Mouse (Mus musculus): Measurements from ENCODE around the gene Stx1b. TPM values are rescaled to one million over a fixed set of nuclear protein-coding genes. Genes with fewer than 3 reads are reported as not detected.
A peak's percentile ranks its signal among the peaks of the same experiment; 100 is the strongest.

Stx1b gene
- polyA plus RNA-seq (2012; rRNA removed) (0.95 and 1.1 TPM in 2 replicates), polyA plus RNA-seq (2014; fragmentation: Nextera tagmentation; extraction: Ambion mirVana) (0.05 and 0.21 TPM in 2 replicates)

DNA sequence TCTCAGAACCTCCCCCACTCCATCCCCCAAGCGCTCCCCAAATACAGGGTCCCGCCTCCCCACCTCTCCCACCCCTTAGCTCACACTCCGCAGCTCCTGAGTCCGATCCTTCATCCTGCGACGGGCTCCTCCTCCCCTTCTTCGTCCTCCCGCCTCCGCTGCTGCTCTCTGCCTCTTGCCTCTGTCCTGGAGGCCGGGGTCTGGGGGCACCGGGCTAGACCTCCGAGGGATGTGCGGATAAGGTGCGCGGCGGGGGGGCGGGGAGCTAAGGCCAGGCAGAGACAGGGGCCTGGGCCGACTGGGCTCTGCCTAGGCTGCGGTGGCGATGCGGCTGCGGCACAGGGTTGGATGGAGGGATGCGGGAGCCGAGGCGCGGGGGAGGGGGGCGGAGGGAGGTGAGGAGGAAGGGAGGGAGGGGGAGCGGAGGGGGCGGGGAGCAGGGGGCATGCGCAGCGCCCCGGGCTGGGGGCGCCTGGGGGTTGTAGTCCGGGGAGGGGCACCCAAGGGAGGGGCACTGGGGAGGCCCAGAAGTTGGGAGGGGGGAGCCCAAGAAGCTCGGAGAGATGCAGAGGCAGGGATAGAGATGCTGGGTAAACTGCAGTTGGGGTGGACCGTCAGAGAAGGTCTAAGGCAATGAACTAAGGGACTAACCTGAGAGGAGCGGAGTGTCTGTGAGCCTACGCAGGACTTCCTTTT, at the start of gene Stx1b, which contains the start of gene Stx4a:
TSS of gene Stx1b (minus strand) at position 374 of the 696 bp plus-strand sequence.
TSS of gene Stx4a (plus strand) at position 119 of the 696 bp plus-strand sequence.
- Histone ChIP-seq H3K9ac (replicated peaks) (no peak within 1 kb of the TSS), H3K4me2 (ENCODE audit: low read depth) (peak within 1 kb of the TSS; percentile 45), H3K4me1 (replicated peaks; ENCODE audit: control insufficient read depth in 2 of 2, insufficient read depth in 2 of 2, low read length in 1 of 2) (no peaks in the 10 kb centered on the region), H3K27me3 (ENCODE audit: control insufficient read depth, insufficient read depth, low read length) (no peaks in the 10 kb centered on the region; the same call in 1 of the 2 replicates), H3K4me3 (ENCODE audit: insufficient read depth in 1 of 2, low read depth in 2 of 2, low read length in 2 of 2) (peak within 1 kb of the TSS; percentile 14 to 19), H3K9me3 (ENCODE audit: control insufficient read depth, low read length) (no peaks in the 10 kb centered on the region), H3K36me3 (replicated peaks; ENCODE audit: control insufficient read depth, insufficient read depth, low read depth) (no peaks in the 10 kb centered on the region), H3K27ac (no peak within 1 kb of the TSS)
- no peak for TF ChIP-seq EP300 (IDR thresholded peaks at IDR 0.05; ENCODE audit: low read depth)
- TF ChIP-seq CTCF (IDR thresholded peaks at IDR 0.05; ENCODE audit: low read depth), result no peak
- ATAC-seq (ENCODE audit: insufficient read depth) (no peak), DNase-seq (ENCODE audit: low read depth in 3 of 3, low spot score in 3 of 3) (no peak)
- 13% methylated on average over 37 of the region's 38 CpGs for WGBS (ENCODE audit: insufficient replicate concordance)

DNA sequence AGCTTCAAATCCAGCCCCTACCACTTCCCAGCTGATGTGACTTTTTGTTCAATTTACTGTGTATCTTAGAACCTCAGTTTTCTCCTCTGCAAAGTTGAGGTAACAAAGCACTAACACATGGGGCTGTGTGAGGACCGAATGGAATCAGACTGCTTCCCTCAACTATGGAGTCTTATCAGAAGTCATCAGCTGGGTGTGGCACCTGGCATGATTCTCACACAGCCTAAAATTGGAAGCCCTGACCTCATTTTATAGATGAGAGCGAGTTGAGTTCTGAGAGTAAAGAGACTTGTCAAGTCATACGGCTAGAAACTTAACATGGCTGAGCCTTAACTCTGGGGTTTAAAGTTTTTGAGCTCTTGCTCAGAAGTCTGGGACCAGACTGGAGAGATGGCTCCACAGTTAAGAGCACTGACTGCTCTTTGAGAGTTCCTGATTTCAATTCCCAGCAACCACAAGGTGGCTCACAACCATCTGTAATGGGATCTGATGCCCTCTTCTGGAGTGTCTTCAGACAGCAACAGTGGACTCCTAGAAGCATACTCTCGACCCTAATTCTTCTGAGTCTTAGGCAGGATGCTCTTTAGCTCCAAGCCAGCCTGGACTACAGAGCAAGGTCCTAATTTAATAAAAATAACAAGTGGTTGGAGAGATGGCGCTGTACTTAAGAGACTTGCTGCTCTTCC, 45.9 kb upstream of the Stx1b start:
- TF ChIP-seq CTCF (IDR thresholded peaks at IDR 0.05; ENCODE audit: low read depth) (peak; percentile 53), EP300 (IDR thresholded peaks at IDR 0.05; ENCODE audit: low read depth) (no peak)
- H3K36me3 ChIP-seq (replicated peaks; ENCODE audit: control insufficient read depth, insufficient read depth, low read depth), result peaks cover 10% of the 10 kb centered on the region
- no peak for DNase-seq (ENCODE audit: low read depth in 3 of 3, low spot score in 3 of 3)
- peaks cover 13 to 15% of the 10 kb centered on the region in 2 experiments for H3K4me1 ChIP-seq (replicated peaks; ENCODE audit: control insufficient read depth in 2 of 2, insufficient read depth in 2 of 2, low read length in 1 of 2)
- H3K4me2 ChIP-seq (ENCODE audit: low read depth), result no peak overlapping the region
- no peak for ATAC-seq (ENCODE audit: insufficient read depth)
- no peak overlapping the region for H3K9ac ChIP-seq (replicated peaks)
- H3K27me3 ChIP-seq (ENCODE audit: control insufficient read depth, insufficient read depth, low read length), result peaks cover 1% of the 10 kb centered on the region; the same call in 1 of the 2 replicates
- WGBS (ENCODE audit: insufficient replicate concordance), result 53% methylated on average over 5 of the region's 5 CpGs
- no peak overlapping the region for H3K4me3 ChIP-seq (ENCODE audit: insufficient read depth in 1 of 2, low read depth in 2 of 2, low read length in 2 of 2)
- no peak overlapping the region for H3K27ac ChIP-seq
- no peaks in the 10 kb centered on the region for H3K9me3 ChIP-seq (ENCODE audit: control insufficient read depth, low read length)

DNA sequence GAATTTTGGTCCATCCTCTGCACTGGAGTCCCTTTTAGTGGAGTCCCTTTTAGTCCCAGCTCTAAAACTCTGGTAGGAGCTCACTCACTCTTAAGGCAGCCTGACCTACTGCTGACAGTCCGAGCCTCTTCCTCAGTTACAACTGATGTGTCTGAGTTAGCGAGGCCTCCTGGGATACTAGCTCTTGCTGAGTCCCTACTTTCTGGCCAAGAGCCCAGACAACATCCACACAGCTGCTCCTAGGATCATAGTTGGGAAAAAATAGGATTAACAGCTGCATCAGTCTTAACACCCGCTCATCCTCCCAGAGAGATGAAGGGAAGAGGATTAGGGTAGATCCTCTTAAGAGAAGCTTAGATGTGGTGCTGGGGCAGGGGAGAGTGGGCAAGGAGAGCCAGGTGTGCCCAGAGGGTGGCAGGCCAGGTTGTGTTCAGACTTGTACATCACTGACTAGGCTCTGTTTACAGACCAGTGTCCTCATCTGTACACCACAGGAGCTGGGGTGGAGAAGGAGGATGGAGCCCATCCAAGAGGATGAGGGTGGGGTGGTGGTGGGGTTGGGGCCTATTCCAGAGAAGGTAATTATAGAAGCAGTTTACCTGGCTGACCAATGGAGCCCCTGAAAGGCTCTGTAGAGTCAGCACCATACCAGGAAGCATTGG, 44.9 kb upstream of the Stx1b start:
- Histone ChIP-seq H3K4me1 (replicated peaks; ENCODE audit: control insufficient read depth in 2 of 2, insufficient read depth in 2 of 2, low read length in 1 of 2) (peaks cover 8 to 10% of the 10 kb centered on the region in 2 experiments), H3K27me3 (ENCODE audit: control insufficient read depth, insufficient read depth, low read length) (no peaks in the 10 kb centered on the region), H3K36me3 (replicated peaks; ENCODE audit: control insufficient read depth, insufficient read depth, low read depth) (peaks cover 10% of the 10 kb centered on the region), H3K9me3 (ENCODE audit: control insufficient read depth, low read length) (no peaks in the 10 kb centered on the region), H3K4me3 (ENCODE audit: insufficient read depth in 1 of 2, low read depth in 2 of 2, low read length in 2 of 2) (no peak overlapping the region), H3K9ac (replicated peaks) (no peak overlapping the region), H3K4me2 (ENCODE audit: low read depth) (no peak overlapping the region), H3K27ac (no peak overlapping the region)
- TF ChIP-seq CTCF (IDR thresholded peaks at IDR 0.05; ENCODE audit: low read depth), result no peak
- no peak for TF ChIP-seq EP300 (IDR thresholded peaks at IDR 0.05; ENCODE audit: low read depth)
- DNase-seq (ENCODE audit: low read depth in 3 of 3, low spot score in 3 of 3), result no peak
- no peak for ATAC-seq (ENCODE audit: insufficient read depth)
- WGBS (ENCODE audit: insufficient replicate concordance), result 79% methylated on average over 3 of the region's 3 CpGs

DNA sequence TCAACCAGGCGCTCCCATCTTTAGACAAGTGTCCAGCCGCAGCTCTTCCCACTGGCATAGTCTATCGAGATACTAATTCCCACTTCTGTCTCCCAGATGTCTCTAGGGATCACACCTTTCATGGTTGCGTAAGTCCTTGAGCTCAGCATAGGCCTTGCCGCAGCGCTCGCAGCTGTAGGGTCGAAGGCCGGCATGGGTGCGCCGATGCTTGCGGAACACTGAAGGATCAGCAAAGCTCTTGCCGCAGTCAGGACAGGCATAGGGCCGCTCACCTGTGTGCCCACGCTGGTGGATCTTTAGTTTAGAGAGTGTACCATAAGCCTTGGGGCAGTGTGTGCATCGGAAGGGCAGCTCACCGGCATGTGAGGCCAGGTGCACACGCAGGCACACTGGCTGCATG, 43.3 kb upstream of the Stx1b start:
- WGBS (ENCODE audit: insufficient replicate concordance), result 91% methylated on average over 18 of the region's 18 CpGs
- Histone ChIP-seq H3K4me2 (ENCODE audit: low read depth) (no peak overlapping the region), H3K4me3 (ENCODE audit: insufficient read depth in 1 of 2, low read depth in 2 of 2, low read length in 2 of 2) (no peak overlapping the region), H3K27me3 (ENCODE audit: control insufficient read depth, insufficient read depth, low read length) (no peaks in the 10 kb centered on the region), H3K9ac (replicated peaks) (no peak overlapping the region), H3K9me3 (ENCODE audit: control insufficient read depth, low read length) (no peaks in the 10 kb centered on the region), H3K4me1 (replicated peaks; ENCODE audit: control insufficient read depth in 2 of 2, insufficient read depth in 2 of 2, low read length in 1 of 2) (peaks cover 7 to 8% of the 10 kb centered on the region in 2 experiments; a peak in 2 of 4 replicates), H3K36me3 (replicated peaks; ENCODE audit: control insufficient read depth, insufficient read depth, low read depth) (peaks cover 10% of the 10 kb centered on the region), H3K27ac (no peak overlapping the region)
- TF ChIP-seq EP300 (IDR thresholded peaks at IDR 0.05; ENCODE audit: low read depth) (no peak), CTCF (IDR thresholded peaks at IDR 0.05; ENCODE audit: low read depth) (no peak)
- DNase-seq (ENCODE audit: low read depth in 3 of 3, low spot score in 3 of 3), result no peak
- no peak for ATAC-seq (ENCODE audit: insufficient read depth)

Measured in liver, embryonic 14.5 days (tissue).